Mouse (Mus musculus) limb, embryonic 13.5 days (tissue): ENCODE measurements around the gene Srsf2. TPM values are rescaled to one million over a fixed set of nuclear protein-coding genes. Genes with fewer than 3 reads are reported as not detected.
A peak's percentile ranks its signal among the peaks of the same experiment; 100 is the strongest.

Source experiments
- ATAC-seq: fragments of 200-750 bp; cut with Nextera tagmentation; 2 replicates; pipeline ENCODE4 v1.8.0; 2017; ENCODE audit warnings: low read depth, moderate number of reproducible peaks, moderate TSS enrichment; ENCODE audit not compliant: low FRiP score
- H3K27ac ChIP-seq: fragments of 300-500 bp; sonication (generic); 2 replicates; pipeline ENCODE4 v1.5.1; 2015; ENCODE audit warnings: inconsistent platforms, mild to moderate bottlenecking, moderate library complexity
- H3K27me3 ChIP-seq: fragments of 300-500 bp; sonication (generic); 2 replicates; pipeline ENCODE4 v1.6.1; 2015; ENCODE audit warnings: mild to moderate bottlenecking, inconsistent platforms
- H3K36me3 ChIP-seq: fragments of 300-500 bp; sonication (generic); 2 replicates; pipeline ENCODE4 v1.6.1; 2015; ENCODE audit warnings: inconsistent platforms, mild to moderate bottlenecking, moderate library complexity
- H3K4me1 ChIP-seq: fragments of 300-500 bp; sonication (generic); 2 replicates; pipeline ENCODE4 v1.6.1; 2015; ENCODE audit warnings: inconsistent platforms
- H3K4me2 ChIP-seq: fragments of 300-500 bp; sonication (generic); replicated peaks from 2 replicates; pipeline ENCODE4 v1.6.1; 2015; ENCODE audit warnings: inconsistent platforms, mild to moderate bottlenecking, moderate library complexity
- H3K4me3 ChIP-seq: fragments of 300-500 bp; sonication (generic); 2 replicates; pipeline ENCODE4 v1.5.1; 2015; ENCODE audit warnings: moderate library complexity, mild to moderate bottlenecking, inconsistent platforms
- H3K9ac ChIP-seq: fragments of 300-500 bp; sonication (generic); 2 replicates; pipeline ENCODE4 v1.6.1; 2015; ENCODE audit warnings: mild to moderate bottlenecking, inconsistent platforms
- H3K9me3 ChIP-seq: fragments of 300-500 bp; sonication (generic); 2 replicates; pipeline ENCODE4 v1.6.1; 2016; ENCODE audit warnings: inconsistent platforms
- whole genome bisulfite sequencing: fragments of 180-500 bp; shearing (Covaris S2); methylation state at CpG from one replicate; pipeline ENCODE4 v1.1.7; 2015; 5-methylcytosine and 5-hydroxymethylcytosine counted together
- polyA plus RNA-seq: library from polyadenylated mRNA; unstranded; fragments of >200 nt; fragmentation: Nextera tagmentation; extraction: Ambion mirVana; gene quantifications from 2 replicates; pipeline ENCODE4 v1.2.1, GENCODE M21; 2015

Gene Srsf2
- polyA plus RNA-seq, 1 experiment from 2014 or later: 789 TPM

DNA sequence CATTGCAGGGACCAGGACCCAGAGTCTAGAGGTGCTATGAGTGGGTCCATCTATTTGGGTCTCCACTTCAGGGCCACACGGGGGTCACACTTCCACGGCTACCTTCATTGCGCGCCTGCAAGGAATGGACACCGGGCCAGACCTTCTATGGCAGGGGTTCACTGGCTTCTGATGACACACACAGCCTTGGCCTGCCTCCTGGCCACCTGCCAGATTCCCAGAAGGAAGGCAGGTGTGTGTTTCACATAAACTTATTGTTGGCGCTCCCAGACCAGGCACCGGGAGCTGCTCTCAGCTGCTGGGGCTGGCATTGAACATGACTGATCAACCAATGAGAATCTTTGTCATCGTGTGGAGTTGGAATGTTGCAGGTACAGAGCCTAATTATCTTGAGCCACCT lies 25.6 kb upstream of the Srsf2 start:
- Histone ChIP-seq H3K9ac (no peak overlapping the region), H3K4me2 (no peak overlapping the region), H3K27me3 (no peaks in the 10 kb centered on the region), H3K27ac (no peak overlapping the region), H3K9me3 (no peaks in the 10 kb centered on the region), H3K4me3 (no peak overlapping the region), H3K36me3 (peaks cover 25% of the 10 kb centered on the region), H3K4me1 (no peaks in the 10 kb centered on the region; the same call in 1 of the 2 replicates)
- ATAC-seq: no peak
- 79% methylated on average over 8 of the region's 8 CpGs for WGBS

DNA sequence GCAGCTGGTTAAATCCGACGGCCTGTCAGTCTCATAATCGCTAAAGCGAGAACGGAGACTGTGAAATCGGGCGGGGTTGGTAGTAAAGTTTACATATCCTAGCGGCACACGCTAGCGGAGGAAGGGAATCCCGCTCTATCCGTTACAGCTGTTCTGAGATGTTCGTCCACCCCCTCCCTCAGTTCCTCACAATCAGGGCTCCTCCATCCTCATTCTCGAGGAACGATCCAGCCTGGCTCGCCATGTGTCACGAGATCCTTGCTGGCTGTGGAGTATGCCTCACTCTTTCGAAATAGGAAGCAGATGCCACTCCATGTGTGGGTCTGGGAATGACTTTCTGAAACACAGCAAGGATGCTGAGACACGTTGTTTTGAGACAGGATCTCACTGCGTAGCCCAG lies 21.1 kb upstream of the Srsf2 start:
- ATAC-seq: peak; percentile 82
- no peaks in the 10 kb centered on the region for H3K4me1 ChIP-seq
- H3K27me3 ChIP-seq: no peaks in the 10 kb centered on the region
- H3K27ac ChIP-seq: no peak overlapping the region
- no peak overlapping the region for H3K9ac ChIP-seq
- peaks cover 62% of the 10 kb centered on the region for H3K36me3 ChIP-seq
- no peak overlapping the region for H3K4me2 ChIP-seq
- H3K4me3 ChIP-seq: no peak overlapping the region
- 74% methylated on average over 20 of the region's 20 CpGs for WGBS
- no peaks in the 10 kb centered on the region for H3K9me3 ChIP-seq

DNA sequence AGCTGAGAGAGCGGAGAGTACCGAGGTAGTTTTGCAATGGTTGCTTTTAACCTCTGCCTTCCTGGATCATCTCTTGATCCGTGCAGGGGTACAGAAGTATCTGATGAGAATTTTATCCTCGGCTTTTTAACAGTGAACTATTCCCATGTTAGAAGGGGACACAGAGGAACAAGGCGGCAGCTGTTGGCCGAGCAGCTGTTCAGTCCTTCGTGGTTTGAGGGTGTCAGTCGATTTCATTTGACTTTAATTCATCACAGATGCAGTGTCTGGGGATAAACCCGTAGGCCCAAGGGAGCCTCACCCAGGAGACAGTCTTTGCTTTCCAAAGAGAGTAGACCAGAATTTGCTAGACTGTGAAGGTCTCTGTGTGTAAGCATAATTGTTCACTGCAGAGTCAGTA lies 18.6 kb upstream of the Srsf2 start:
- no peaks in the 10 kb centered on the region for H3K27me3 ChIP-seq
- ATAC-seq: no peak
- no peaks in the 10 kb centered on the region for H3K9me3 ChIP-seq
- no peak overlapping the region for H3K9ac ChIP-seq
- H3K4me3 ChIP-seq: no peak overlapping the region
- peaks cover 83% of the 10 kb centered on the region for H3K36me3 ChIP-seq
- H3K4me1 ChIP-seq: no peaks in the 10 kb centered on the region
- WGBS: 59% methylated on average over 9 of the region's 9 CpGs
- H3K27ac ChIP-seq: no peak overlapping the region
- no peak overlapping the region for H3K4me2 ChIP-seq

DNA sequence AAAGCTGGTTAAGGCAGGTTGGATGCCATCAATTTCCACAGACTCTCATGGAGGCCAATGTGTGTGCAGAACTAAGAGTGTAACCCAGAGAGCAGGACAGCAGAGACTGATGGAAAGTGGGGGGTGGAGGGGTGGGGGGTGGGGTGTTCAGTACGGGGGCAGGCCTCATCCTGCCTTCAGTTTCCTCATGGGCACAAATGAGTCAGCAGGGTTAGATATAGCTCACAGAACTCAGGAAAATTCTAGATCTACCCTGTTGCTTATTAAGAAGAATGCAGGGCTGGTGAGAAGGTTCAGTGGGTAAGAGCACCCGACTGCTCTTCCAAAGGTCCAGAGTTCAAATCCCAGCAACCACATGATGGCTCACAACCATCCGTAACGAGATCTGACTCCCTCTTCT lies 16.7 kb upstream of the Srsf2 start:
- Histone ChIP-seq H3K27me3 (no peaks in the 10 kb centered on the region), H3K36me3 (peaks cover 88% of the 10 kb centered on the region), H3K9me3 (no peaks in the 10 kb centered on the region), H3K4me1 (no peaks in the 10 kb centered on the region), H3K9ac (no peak overlapping the region), H3K27ac (no peak overlapping the region), H3K4me3 (no peak overlapping the region), H3K4me2 (no peak overlapping the region)
- WGBS: 87% methylated on average over 4 of the region's 4 CpGs
- ATAC-seq: no peak

DNA sequence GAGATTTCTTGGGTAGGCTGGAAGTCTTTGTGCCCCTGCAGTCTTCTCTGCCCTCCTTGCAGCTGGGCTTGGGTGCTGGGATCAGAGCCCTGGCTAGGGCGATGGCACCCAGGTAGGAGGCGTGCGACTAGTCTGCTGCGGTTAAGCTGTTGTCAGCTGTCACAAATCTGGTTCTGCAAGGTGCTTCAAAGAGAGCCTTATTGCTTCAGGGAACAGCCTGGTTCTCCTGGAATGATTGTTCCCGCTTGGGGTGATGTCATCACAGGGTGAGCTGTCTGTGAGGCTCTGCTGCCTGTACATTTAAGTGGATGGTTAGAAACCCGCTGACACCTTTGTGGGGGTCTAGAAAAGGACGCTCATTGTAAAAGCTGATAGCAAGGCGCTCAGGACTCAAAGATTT lies 16.3 kb upstream of the Srsf2 start:
- no peak overlapping the region for H3K9ac ChIP-seq
- ATAC-seq: no peak
- no peaks in the 10 kb centered on the region for H3K27me3 ChIP-seq
- H3K27ac ChIP-seq: no peak overlapping the region
- WGBS: 85% methylated on average over 8 of the region's 8 CpGs
- no peak overlapping the region for H3K4me3 ChIP-seq
- H3K9me3 ChIP-seq: no peaks in the 10 kb centered on the region
- no peak overlapping the region for H3K4me2 ChIP-seq
- peaks cover 88% of the 10 kb centered on the region for H3K36me3 ChIP-seq
- H3K4me1 ChIP-seq: no peaks in the 10 kb centered on the region

DNA sequence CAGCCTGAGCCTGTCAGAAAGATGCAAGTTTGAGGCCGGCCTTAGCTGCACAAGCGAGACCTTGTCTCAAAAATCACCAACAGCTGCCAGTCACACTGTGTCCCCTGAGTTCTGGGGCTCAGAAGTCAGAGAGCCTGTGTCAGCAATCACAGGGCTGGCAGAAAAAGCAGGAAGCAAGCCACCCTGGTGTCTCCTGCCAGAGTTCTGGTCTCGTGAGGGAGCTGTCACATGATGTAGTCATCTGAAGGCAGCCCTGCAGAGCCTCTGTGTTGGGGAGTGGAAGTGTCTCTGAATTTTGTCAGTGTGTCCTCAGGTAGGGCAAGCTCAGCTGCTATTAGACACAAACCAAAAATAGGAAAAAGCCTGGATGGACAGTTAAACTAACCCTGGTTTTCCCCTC lies 15.2 kb upstream of the Srsf2 start:
- no peaks in the 10 kb centered on the region for H3K27me3 ChIP-seq
- H3K4me3 ChIP-seq: no peak overlapping the region
- H3K36me3 ChIP-seq: peaks cover 88% of the 10 kb centered on the region
- WGBS: 66% methylated on average over 3 of the region's 3 CpGs
- H3K4me1 ChIP-seq: no peaks in the 10 kb centered on the region
- ATAC-seq: no peak
- no peak overlapping the region for H3K27ac ChIP-seq
- no peak overlapping the region for H3K9ac ChIP-seq
- no peaks in the 10 kb centered on the region for H3K9me3 ChIP-seq
- H3K4me2 ChIP-seq: no peak overlapping the region

DNA sequence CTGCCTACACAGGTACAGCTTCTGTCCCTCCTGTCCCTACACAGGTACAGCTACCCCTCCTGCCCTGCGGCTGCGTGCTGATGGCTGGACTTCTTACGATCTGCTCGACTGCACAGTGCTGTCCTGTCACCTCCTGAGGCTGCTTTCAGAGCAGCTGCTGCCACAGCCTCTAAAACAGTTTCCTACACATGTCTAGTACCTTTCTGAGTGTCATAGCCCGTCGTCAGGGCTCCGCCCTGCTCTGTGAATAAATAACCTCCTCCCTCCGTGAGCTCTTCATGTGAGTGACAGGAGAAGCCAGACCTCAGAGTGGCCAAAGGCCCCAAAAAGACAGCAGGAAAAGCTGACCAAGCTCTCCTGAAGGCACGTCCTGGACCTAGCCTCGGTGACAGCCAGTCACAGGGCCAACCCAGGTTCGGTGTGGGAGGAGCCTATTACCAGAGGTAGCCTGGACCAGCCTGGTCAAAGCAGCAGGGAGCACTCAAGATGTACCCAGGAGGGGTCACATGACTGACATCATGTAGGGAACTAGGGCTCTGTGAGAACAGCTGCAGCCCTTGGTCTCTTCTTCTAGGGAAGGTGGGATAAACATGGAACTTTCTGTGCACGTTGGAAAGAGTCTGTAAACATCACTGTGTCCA lies 13.2 kb upstream of the Srsf2 start:
- Histone ChIP-seq H3K36me3 (peaks cover 89% of the 10 kb centered on the region), H3K9me3 (no peaks in the 10 kb centered on the region), H3K27ac (no peak overlapping the region), H3K27me3 (no peaks in the 10 kb centered on the region), H3K4me2 (no peak overlapping the region), H3K4me3 (no peak overlapping the region), H3K4me1 (no peaks in the 10 kb centered on the region), H3K9ac (no peak overlapping the region)
- 81% methylated on average over 12 of the region's 12 CpGs for WGBS
- no peak for ATAC-seq

DNA sequence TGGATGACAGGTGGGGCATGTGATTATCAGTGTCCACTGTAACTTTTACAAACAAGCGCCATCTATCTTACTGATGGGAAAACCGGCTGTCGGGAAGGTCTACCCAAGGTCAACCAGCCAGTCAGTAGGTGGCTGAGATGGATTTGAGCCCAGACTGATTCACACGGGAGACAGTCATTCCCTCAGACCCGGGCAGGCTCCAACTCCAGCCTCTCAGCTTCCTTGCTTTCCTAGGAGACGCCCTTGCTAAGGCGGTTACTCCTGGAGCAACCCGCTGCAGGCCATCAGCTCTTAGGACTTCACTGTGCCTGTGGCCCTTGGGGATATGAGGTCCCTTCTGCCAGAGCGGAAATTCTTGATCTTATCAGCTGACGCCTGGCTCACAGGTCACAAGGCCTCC lies 11.6 kb upstream of the Srsf2 start:
- H3K9ac ChIP-seq: no peak overlapping the region
- ATAC-seq: no peak
- WGBS: 83% methylated on average over 10 of the region's 10 CpGs
- H3K4me1 ChIP-seq: no peaks in the 10 kb centered on the region
- no peak overlapping the region for H3K4me3 ChIP-seq
- H3K27me3 ChIP-seq: no peaks in the 10 kb centered on the region
- no peak overlapping the region for H3K27ac ChIP-seq
- peaks cover 95% of the 10 kb centered on the region for H3K36me3 ChIP-seq
- H3K4me2 ChIP-seq: no peak overlapping the region
- H3K9me3 ChIP-seq: no peaks in the 10 kb centered on the region

DNA sequence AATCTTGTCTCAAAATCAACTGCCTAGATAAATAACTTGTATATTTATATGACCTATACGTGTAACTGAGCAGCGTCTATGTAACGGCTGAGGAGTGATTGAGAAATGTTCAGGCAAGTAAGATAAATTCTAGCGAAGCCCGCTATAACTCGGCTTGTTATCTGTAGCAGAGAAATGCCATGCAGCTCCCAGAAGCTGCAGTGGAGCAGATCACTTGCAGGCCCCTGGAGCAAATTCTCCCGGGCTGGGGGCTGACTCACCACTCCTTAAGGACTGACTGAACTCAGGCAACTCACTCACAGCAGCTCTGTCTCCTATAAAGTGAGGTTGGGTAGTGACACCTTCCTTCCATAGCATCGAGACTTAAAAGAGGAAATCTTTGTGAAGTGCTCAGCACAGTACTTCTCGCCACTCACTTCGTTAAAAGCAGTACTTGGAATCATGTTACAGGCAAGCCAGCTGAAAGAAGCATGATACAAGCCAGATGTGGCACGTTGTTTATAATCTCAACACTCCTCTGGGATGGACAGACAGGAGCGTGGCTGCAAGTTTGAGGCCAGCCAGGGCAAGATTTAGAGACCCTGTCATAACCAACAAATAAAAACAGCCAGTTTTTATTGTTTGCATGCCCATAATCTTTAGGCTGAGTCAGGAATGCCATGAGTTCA lies 4.4 kb upstream of the Srsf2 start:
- no peaks in the 10 kb centered on the region for H3K27me3 ChIP-seq
- peaks cover 49% of the 10 kb centered on the region for H3K36me3 ChIP-seq
- no peak overlapping the region for H3K4me3 ChIP-seq
- no peak for ATAC-seq
- peaks cover 15% of the 10 kb centered on the region for H3K4me1 ChIP-seq
- H3K9me3 ChIP-seq: no peaks in the 10 kb centered on the region
- H3K27ac ChIP-seq: no peak overlapping the region
- H3K4me2 ChIP-seq: no peak overlapping the region
- 0 out of 2 replicates have a peak overlapping the region, but pooled peaks have one; percentile 1 for H3K9ac ChIP-seq
- WGBS: 35% methylated on average over 12 of the region's 12 CpGs

DNA sequence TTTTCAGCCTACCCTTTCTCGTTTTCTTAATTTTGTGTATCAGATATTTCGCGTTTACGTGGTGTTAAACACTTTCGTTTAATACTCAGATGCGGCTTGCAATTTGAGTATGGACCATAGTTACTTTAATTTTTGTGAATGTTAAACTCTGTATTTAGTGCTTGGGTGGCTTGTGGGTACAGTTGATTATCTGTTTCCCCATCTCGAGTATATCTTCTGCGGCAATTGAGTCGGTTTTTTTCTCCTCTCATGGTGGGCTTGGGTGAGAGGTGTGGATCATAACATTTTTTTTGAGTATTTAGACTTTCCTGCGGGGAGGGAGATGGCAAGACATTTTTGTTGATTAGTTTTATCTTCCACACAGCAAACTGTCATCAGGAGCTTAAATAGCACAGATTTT lies 1.4 kb upstream of the Srsf2 start:
- Histone ChIP-seq H3K9ac (peak overlapping the region; percentile 81), H3K9me3 (no peaks in the 10 kb centered on the region), H3K4me1 (peaks cover 26% of the 10 kb centered on the region), H3K27me3 (no peaks in the 10 kb centered on the region), H3K36me3 (peaks cover 41% of the 10 kb centered on the region), H3K4me3 (peak overlapping the region; percentile 94), H3K27ac (no peak overlapping the region; the same call in 1 of the 2 replicates), H3K4me2 (peak overlapping the region; percentile 86)
- WGBS: 34% methylated on average over 10 of the region's 10 CpGs
- ATAC-seq: no peak

DNA sequence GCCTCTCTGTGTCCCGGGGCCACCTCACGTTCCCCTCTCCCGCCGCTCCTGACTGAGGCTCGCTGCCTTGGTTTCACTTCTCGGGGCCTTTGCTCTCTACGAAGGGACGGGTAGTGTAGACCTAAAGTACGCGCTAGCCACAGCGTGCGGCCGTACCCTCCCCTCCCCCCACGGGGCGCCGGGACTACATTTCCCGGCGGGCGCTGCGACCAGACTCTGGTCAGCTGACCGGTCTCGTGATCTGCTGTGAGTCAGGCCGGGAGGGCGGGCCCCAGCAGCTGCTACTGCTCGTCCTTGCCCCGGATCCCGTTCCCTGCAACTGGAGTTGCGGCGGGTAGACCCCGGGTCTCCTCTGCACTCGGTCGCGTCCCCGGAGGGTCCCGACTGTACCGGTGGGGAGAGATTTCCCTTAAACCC lies 626 bp upstream of the Srsf2 start:
- under 1% methylated on average over 34 of the region's 36 CpGs for WGBS
- peak overlapping the region; percentile 86 for H3K4me2 ChIP-seq
- H3K27ac ChIP-seq: peak overlapping the region; percentile 98
- peak overlapping the region; percentile 81 for H3K9ac ChIP-seq
- ATAC-seq: peak; percentile 91
- H3K36me3 ChIP-seq: peaks cover 41% of the 10 kb centered on the region
- peak overlapping the region; percentile 94 for H3K4me3 ChIP-seq
- peaks cover 26% of the 10 kb centered on the region for H3K4me1 ChIP-seq
- no peaks in the 10 kb centered on the region for H3K27me3 ChIP-seq
- no peaks in the 10 kb centered on the region for H3K9me3 ChIP-seq

DNA sequence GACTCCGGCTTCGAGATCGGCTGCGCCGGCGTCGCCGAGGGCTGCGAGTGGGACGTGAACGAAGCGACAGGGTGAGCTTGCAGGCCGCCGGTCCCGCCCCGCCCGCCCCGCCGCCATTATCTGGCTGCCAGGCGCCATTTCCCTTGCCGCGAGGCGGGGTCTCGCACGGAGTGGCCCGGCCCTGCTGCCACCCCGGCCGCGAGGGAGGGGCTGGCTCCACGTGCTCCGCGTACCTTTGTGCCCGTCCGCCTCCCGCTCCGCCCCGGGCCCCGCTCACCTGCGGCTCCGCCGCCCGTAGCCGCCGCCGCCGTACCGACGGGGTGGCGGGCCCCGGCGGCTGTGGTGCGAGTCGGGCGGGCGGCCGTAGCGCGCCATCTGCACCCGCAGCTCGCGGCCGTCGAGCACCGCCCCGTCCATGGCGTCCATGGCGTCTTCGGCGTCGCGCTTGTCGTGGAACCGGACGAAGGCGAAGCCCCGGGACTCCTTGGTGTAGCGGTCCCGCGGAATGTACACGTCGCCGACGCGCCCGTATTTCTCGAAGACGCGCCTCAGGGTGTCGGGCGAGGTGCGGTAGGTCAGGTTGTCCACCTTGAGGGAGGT lies 503 bp downstream of the Srsf2 start, which contains the start of gene Mfsd11:
Gene Mfsd11, plus strand, starts transcription at position 150 of the 600 bp plus-strand sequence.
- Histone ChIP-seq H3K4me2 (peak within 1 kb of the TSS; percentile 86), H3K27me3 (no peaks in the 10 kb centered on the region), H3K4me1 (peaks cover 26% of the 10 kb centered on the region), H3K9ac (peak within 1 kb of the TSS; percentile 93), H3K4me3 (peak within 1 kb of the TSS; percentile 94), H3K9me3 (no peaks in the 10 kb centered on the region), H3K27ac (peak within 1 kb of the TSS; percentile 98), H3K36me3 (peaks cover 47% of the 10 kb centered on the region)
- ATAC-seq: peak; percentile 31
- under 1% methylated on average over 89 of the region's 91 CpGs for WGBS
